Mouse (Mus musculus) retina, postnatal 7 days (tissue): ENCODE measurements around the gene Abcf1.
A peak's percentile ranks its signal among the peaks of the same experiment; 100 is the strongest.
"Not testable (repeated sequence)": the region's sequence is repeated elsewhere in the genome, so short reads cannot be mapped to it uniquely, and the experiment has no call there.

Experiments used
- DNase-seq: peaks from one replicate; pipeline ENCODE4 v3.0.0-alpha.2; 2012; ENCODE audit warnings: low read depth, low spot score

Gene Abcf1

DNA sequence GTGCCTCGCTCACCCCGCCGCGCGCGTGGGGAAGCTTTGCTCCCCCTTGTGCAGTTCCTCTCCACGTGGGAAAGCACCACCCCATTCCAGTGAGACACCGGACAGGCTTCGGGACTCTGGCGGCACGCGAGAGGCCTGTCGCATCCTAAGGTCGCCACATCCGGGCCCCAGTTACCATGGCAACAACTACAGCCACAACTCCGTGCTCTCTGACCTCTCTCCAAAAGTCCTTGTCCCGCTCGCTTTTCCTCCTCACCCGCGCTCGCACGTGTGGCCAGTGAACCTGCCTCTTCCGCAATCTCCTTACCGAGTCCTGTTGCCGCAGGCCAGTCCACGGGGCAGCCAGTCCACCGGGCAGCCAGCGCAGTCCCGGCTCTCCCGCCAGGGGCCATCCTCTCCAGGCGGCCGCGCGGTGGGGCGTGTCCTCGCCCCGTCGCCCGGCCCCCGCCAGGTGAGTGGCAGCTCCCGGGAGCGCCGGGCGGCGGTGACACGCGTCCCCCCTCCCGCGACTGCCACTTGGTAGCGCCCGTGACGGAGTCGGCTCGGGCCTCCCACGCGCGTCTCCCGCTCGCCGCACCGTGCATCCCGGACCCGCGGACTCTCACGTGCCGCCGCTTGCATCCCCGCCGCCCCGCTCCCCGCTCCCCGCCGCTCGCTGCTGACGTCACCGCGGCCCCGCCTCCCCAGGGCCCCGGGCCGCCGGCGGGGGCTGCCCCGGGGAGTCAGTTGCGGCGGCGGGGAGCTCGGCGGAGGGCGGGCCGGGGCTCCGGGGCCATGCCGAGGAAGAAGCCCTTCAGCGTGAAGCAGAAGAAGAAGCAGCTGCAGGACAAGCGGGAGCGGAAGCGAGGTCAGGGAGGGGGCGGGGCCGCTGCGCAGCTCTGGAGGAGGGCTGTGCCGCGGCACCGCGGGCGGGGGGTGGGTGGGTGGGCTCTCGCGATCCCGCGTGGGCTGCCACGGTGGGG is 10.1 kb upstream of the Abcf1 start, which contains the start of the genes Gnl1 and Prr3:
TSS of gene Gnl1 (plus strand) at position 451 of the 962 bp plus-strand sequence.
TSS of gene Prr3 (minus strand) at position 836 of the 962 bp plus-strand sequence.
- DNase-seq = peak; percentile 83

GRCm38 (mm10) chr17:35978811-35979400 is 9.3 kb upstream of the Abcf1 start:
- peak; percentile 78 for DNase-seq

DNA sequence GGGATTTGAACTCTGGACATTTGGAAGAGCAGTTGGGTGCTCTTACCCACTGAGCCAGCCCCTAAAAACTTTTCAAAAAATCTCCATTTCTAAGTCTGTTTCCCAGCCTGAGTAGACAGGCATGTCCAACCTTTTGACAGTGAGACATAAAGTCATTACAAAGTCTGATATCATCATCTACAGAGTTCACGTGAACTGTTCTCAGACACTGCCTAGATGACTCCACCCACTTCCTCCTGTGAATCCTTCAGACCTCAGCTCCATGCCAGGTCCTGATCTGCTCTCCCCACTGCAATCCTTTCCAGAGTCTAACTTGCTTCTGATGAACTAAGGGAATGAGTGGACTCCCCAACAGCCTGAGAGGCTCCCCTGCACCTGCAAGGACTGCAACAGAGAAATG is 2.6 kb upstream of the Abcf1 start:
- DNase-seq = no peak

DNA sequence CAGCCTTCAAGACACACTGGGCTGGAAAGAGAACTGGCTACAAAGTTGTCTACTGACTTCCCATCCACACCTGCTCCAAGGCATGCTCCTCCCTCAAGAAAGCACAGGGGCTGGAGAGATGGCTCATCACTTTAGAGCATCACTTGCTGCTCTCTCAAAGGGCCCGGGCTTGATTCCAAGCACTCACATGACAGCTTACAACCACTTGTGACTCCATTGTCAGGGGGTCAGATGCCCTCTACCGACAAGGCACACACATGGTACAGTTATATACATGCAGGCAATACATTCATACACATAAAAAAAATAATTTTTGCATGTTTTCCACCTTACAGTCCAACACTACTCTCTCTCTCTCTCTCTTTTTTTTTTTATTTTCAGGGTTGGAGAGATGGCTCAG is 1.9 kb downstream of the Abcf1 start:
- no peak for DNase-seq

DNA sequence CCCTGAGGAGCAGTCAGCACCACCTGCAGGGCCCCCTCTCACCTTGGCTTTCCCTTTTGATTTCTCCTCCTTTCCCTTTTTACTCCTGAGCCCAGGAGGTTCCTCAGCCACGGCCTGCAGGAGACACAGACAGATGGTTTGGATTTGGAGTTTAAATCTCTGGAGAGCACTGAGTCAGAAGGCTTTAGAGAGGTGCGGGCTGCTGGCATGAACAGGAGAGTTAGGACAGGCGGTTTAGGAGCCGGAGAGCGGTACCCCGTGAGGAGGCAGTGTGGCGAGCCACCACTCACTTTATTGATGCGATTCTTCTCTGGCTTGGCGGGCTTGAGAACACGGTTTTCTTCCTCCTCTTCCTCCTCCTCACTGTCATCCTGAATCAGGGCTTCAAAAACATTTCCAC is 6.3 kb downstream of the Abcf1 start:
- DNase-seq = no peak

- no peak for DNase-seq
Observed at GRCm38 (mm10) chr17:35958533-35959223, 10.9 kb downstream of the Abcf1 start.

DNA sequence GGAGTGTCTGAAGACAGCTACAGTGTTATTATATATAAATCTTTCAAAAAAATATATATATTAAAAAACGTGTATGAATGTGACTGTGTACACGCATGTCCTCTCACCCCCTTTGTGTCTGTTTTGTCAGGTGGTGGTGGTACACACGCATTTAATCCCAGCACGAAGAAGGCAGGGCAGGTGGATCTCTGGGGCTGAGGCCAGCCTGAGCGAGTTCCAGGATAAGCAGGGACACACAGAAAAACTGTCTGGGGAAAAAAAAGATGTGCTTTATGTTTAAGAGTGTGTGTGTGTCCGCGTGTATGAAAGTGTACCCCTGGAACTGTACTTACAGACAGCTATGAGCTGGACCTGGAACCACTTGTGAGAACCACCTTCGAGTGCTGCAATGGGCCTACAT is 14.9 kb downstream of the Abcf1 start:
- no peak for DNase-seq

DNA sequence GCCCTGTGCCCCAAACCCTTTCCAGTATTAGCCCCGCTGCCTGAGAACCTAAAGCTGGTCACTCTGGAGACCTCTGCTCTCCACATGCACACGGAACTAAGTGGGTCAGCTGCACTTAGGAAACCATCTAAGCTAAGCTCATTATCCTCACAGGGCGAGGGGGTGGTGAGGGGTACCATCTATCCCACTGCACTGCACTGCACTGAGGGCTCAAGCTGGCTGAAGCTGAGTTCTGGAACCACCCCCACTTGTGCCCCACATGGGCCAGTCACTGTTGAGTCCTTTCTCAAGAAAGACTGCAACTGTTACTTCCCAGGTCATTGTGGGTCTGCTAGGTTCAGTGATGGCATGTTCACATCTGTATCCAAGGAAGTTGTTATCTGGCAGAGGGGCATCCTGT is 17.0 kb downstream of the Abcf1 start:
- not testable (repeated sequence) for DNase-seq

GRCm38 (mm10) chr17:35950946-35951345 is 18.6 kb downstream of the Abcf1 start:
- not testable (repeated sequence) for DNase-seq

GRCm38 (mm10) chr17:35939941-35940340 is 29.6 kb downstream of the Abcf1 start:
- no peak for DNase-seq

DNA sequence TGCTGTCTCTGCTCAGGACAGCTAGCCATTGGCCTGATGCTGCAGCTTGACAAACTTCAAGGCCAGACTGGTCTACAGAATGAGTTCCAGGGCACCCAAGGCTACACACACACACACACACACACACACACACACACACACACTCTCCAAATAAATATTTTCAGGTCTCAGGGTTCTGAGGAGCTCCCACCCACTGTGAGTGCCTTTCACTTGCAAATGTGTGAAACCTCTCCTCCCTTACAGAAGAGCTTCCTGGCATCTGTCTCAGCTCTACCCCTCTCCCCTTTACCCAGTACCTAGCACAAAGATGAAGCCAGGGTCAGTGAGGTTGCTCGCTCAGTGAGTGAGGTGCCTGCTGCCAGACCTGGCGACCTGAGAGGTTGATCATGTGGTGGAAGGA is 30.5 kb downstream of the Abcf1 start:
- DNase-seq = no peak

GRCm38 (mm10) chr17:35937700-35938348 is 31.7 kb downstream of the Abcf1 start:
- peak; percentile 50 for DNase-seq

- DNase-seq = not testable (repeated sequence)
Observed at GRCm38 (mm10) chr17:35935763-35936162, 33.8 kb downstream of the Abcf1 start.

DNA sequence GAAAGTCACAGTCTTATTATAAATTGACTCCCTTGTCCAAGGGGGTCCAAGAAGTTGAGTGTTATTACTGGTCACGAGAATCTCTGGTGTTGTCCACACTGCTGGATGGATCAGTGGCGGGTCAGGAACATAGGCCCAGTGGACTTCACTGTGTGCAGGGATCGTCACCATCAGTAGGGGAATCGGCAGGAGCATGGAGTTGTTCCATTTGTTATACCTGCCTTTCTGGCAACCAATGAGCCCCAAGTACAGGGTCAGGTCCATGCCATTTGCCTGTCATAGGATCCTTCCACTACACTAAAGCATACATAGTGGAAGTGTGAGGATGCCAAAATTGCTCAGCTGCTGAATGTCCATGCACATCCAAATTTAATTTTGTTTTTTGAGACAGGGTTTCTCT is 37.0 kb downstream of the Abcf1 start:
- no peak for DNase-seq

GRCm38 (mm10) chr17:35930627-35931026 is 38.9 kb downstream of the Abcf1 start:
- no peak for DNase-seq

GRCm38 (mm10) chr17:35929534-35929933 is 40.0 kb downstream of the Abcf1 start:
- no peak for DNase-seq

DNA sequence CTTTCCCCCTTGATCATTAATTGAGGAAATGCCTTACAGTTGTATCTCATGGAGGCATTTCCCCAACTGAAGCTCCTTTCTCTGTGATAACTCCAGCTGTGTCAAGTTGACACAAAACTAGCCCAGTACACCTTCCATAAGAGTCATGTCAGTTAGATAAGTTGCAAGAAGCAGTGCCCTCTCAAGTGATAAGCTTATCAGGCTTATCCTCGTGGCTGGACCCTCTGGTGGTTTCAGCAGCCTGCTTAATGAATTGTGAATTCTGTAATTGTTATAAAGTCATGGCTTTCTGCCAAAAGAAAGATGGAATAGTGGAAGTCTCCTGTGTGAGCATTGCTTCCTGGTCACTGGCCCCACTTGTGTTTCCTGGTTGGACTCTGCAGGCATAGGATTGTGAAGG is 42.1 kb downstream of the Abcf1 start:
- DNase-seq = no peak

GRCm38 (mm10) chr17:35923281-35923680 is 46.3 kb downstream of the Abcf1 start:
- no peak for DNase-seq

DNA sequence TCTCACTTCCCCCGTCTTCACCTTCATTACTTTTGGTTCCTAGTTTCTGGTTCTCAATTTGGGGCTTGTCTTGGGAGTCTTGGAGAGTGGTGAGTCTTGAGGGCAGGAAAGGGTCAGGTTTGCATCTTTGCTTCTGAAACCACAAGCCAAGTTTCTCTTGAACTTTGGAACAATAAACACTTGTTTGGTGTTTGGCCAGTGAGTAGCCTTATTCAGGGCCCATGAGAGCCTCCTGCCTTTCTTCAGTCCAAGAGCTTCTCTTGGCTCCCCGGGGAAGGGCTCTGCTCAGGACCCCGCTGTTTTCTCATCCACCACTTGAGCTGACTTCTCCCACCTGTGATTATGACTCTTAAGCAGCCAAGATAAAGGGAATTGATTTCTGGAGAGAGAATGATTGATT is 47.0 kb downstream of the Abcf1 start:
- DNase-seq = no peak

DNA sequence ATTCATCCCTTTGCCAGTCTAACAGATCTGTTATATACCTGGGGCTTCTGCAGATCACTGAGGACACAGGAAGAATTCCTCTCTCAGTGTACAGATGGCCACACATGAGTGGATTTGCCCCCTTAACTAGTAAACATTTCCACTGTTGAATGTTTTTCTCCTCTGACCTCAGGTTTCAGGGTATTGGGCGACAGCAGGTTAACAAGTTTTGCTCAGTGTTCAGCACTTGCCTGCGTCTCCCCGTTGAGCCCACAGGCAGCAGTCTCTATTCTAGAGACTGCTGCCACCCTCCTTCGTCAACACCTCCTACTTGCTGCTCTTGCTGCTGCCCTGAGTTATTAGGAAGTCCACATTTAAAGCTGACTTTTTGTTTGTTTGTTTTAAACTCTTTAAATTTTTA is 47.9 kb downstream of the Abcf1 start:
- DNase-seq = no peak

DNA sequence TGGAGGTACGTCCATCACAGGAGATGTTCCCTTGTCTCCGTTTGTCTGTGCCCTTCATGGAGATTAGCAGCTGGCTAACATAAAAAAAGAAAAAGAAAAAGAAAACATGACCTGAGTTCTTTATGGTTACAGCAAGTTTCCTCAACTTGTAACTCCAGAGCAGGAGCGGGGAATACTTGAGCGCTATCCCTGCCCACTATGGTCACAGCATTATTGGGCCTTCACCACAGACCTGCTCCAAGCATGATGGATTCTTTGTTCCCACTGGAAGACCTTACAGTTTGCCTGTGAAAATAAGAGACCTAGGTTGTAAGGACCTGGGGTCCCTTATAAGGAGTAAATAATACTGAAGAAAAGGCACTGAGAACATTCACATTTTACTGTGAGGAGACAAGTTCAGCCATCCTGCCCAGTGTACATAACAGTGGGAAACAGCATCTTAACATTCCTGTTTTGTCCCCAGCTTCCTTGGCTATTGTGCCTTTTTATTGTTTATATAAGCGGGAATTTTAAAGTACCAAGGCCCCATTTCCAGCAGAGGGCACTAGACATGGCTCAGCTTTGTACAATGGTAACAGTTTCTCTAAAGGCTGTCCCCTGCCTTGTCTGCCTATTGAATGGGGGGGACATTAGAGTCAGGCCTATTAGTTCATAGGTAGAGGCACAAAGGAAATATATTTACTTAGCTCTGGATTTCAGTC is 48.5 kb downstream of the Abcf1 start:
- DNase-seq = no peak
